Mouse (Mus musculus): ENCODE results near the gene Naa16.

The Naa16 gene

GRCm38 (mm10) chr14:79296201-79296600 is 94.4 kb downstream of the Naa16 start:
- DNase-seq = no peak

- DNase-seq = no peak
Observed at GRCm38 (mm10) chr14:79295579-79295978, 95.0 kb downstream of the Naa16 start.

DNA sequence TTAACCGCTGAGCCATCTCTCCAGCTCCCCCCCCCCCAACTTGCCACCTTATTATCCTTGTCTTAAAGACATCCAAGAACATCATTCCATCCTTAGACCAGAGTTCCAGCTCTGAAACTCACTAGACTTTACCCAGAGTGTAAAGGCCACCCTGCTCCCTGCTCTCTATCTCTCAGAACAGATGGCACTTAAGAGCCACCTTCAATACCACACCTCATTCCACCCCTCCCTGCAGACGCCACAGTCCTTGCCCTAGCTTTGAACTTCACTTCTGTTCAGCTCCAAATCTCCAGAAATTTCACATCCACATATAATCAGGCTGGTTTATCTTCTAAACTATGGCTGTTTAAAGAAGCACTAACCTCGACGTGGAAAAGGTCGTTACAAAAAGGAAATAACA is 95.6 kb downstream of the Naa16 start:
- DNase-seq = no peak

- DNase-seq = no peak
Observed at GRCm38 (mm10) chr14:79294051-79294814, 96.3 kb downstream of the Naa16 start.

DNA sequence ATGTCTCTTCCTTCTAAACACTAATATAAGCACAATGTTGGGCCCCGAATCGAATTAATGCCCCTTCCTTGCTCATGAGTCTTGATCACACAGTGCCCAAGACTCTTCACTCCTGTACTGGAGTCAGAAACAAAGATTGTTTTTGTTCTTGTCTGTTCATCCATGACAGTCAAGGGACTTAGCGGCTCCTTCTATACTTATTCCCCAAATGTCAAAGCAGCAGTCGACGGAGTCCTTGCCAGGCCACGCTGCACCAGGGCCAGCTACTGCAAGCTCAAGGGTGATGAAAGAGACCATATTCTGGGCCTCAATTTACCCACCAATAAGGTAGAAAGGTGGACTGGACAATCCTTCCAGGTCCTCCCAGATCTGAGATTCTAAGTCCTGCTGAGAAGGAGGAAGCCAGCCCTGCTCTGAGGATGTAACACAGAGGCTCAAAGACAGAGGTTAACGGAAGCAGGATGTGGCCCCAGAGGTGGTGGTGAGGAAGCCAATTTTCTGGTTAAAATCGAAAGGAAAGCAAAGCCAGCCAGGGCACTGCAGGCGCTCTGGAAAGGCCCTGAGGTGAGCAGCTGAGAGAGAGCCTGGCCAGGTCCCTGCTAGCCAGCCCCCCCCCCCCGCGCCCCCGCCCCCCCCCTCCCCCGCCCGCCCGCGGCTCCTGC is 97.3 kb downstream of the Naa16 start:
- no peak for DNase-seq

DNA sequence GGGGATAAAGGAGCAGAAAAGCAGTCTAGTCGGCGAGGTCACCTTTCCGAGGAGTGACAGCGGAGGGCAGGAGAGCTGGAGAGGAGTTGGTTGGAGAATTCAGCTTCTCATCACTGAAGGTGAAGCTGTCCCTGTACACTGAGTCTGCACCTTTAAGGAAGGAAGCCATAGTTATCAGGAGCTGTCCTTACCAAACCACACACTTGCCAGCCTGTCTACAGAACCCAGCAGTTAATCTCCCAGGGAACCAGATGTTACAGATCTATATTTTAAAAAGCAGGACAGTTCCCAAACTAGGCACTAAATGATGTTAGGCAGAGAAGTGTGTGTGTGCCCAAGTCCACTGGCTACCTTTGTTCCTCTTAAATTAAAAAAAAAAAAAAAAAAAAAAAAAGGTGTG is 98.9 kb downstream of the Naa16 start:
- no peak for DNase-seq

- DNase-seq = no peak
Observed at GRCm38 (mm10) chr14:79290683-79291425, 99.7 kb downstream of the Naa16 start.

- no peak for DNase-seq
Observed at GRCm38 (mm10) chr14:79289909-79290308, 100.7 kb downstream of the Naa16 start.

DNA sequence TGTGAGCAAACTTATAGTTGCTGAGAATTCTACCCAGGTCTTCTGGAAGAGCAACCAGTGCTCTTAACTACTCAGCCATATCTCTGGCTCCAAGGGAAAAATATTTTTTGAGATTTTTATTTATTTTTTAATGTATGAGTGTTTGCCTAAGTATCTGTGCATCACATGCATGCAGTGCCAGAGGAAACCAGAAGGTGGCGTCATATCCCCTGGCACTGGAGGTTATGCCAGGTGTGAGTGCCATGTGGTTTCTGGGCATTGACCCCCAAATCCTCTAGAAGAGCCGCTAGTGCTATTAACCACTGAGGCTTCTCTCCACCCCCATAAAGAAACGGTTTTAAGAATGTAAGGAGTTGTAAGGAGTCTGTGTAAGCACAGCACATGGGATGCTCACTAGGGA is 102.3 kb downstream of the Naa16 start:
- no peak for DNase-seq

GRCm38 (mm10) chr14:79287251-79287863 is 103.2 kb downstream of the Naa16 start:
- no peak for DNase-seq

DNA sequence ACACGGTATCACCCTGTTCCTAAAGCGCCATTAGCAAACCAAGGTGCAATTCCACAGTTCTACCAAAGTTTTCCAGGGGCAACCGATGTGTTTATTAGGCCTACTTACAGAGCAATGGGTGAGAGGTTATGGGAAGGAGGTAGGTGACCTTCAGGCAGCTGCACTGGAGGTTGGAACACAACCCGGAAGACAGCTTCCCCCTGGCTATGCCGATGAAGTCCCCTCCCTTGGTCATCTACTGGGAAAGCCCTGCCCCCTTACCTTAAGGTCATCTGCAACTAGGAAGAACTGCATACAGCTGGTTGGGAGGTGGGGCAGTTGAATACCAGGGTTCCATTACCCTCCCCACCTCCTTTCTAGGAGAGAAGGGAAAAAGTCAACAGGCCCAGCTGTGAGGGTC is 105.0 kb downstream of the Naa16 start:
- DNase-seq = no peak

DNA sequence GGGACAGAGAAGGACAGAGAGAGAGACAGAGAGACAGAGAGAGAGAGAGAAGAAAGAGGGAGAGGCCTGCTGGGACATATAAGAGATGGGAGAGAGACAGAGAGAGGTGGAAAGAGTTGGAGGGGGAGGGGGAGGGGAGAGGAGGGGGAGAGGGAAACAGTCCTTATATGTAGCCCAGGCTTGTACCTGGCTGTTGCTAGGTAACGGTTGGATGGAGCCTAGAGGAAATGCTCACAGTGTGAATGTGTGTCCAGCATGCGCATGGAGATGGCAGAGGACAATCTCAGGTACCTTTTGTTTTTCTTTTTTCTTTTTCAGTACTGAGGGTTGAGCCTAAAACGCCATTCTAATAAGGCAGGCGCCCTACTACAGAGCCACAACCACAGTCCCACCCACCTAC is 106.0 kb downstream of the Naa16 start:
- no peak for DNase-seq

- no peak for DNase-seq
Observed at GRCm38 (mm10) chr14:79283952-79284351, 106.6 kb downstream of the Naa16 start.

DNA sequence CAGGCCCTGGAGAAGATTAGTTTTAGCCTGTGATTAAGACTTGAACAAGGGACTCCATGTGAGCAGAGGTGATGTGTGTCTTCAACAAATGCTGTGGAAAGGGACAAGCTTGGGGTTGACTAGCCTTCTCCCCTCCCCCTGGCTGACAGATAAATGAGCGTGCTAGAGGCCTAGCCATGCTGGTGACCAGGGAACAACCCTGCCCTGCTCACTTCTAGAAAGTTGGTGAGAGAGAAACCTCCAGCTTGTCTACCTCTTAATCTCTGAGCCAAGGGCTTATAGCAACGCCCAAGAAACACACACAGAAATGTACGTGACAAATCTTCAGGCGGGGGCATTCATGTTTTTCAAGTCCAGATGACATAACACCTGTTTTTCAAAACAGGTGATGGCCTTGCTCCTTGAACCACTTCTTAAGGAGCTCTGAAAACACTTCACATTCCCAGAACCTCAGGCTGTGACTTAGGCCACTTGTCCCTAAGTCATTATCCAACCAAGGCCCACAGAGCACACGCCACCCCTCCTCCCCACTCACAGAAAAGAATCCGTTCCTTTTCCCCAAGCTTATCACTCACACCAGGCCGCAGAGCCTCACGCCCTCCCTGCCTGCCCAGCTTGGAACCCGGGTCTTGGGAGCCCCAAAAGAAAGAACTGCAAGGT is 108.6 kb downstream of the Naa16 start:
- DNase-seq = no peak

DNA sequence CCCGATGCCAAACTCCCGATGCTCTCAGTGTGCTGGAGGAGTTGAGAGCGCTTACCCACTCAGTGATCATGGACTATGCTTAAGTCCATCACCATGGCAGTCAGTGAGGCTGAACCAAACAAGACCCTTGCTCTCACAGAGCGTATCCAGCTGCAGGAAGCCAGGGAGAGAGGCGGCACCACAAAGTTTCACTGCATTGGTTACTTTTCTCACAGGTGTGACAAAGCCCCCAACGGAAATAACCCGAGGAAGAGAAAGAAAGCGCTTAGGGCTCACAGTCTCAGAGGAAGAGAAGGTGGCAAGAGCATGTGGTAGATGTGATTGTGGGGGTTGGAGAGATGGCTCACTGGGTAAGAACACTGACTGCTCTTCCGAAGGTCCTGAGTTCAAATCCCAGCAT is 110.1 kb downstream of the Naa16 start:
- no peak for DNase-seq

- DNase-seq = no peak
Observed at GRCm38 (mm10) chr14:79279494-79279893, 111.1 kb downstream of the Naa16 start.

- no peak for DNase-seq
Observed at GRCm38 (mm10) chr14:79278927-79279326, 111.7 kb downstream of the Naa16 start.

GRCm38 (mm10) chr14:79277922-79278321 is 112.7 kb downstream of the Naa16 start:
- no peak for DNase-seq

DNA sequence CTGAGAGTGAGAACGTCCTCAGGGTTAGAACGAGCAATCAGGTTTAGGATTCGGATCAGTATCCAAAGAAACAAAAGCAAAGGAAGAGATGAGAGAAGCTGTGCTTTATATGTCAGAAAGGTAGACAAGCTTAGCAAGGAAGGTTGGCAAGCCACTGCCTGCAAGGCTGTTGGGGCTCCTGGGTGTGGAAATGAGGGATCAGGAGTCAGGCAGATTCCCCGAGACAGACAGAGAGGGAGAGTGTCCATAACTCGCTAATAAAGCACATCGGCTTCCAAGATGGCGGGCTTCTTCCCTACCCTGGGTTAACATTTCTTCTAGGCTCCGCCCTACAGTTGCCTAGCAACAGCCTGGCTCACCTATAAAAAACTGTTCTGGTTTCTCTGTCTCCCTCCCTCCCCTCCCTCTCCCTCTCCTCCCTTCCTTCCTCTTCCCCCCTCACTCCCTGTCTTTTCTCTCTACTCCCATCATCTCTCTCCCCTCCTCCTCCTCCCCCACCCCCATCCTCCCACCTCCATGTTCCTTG is 114.6 kb downstream of the Naa16 start:
- DNase-seq = no peak

DNA sequence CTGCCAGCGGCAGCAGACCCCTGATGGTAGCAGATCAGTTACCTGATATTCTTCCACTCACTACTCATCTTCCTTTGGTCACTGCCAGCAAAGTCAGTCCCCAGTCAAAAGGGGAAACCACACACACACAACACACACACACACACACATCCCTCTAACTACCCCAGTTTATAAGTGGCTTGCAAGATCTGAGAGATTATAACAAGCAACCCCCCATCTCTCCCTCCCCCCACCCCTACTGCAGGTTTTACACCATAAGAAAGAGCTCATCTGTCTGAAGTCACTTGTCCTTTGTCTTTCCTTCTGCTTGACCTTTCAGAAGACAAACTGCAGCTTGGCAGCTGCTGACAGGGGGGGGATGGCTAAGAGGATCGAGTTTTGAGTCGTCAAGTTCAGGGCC is 115.1 kb downstream of the Naa16 start:
- no peak for DNase-seq
